Mouse (Mus musculus) embryonic fibroblast, embryonic 13.5 days (primary cell): ENCODE measurements around the gene Tmed9.

Experiments used
- CTCF ChIP-seq: IDR thresholded peaks from 2 replicates; pipeline ENCODE4 v1.5.1; 2011; ENCODE audit warnings: mild to moderate bottlenecking, control low read depth, low read length, moderate library complexity, borderline replicate concordance; ENCODE audit not compliant: insufficient read depth
- POLR2A ChIP-seq: IDR thresholded peaks from 2 replicates; pipeline ENCODE4 v1.6.1; 2011; ENCODE audit warnings: low read depth, mild to moderate bottlenecking, control low read depth, low read length, moderate library complexity

DNA sequence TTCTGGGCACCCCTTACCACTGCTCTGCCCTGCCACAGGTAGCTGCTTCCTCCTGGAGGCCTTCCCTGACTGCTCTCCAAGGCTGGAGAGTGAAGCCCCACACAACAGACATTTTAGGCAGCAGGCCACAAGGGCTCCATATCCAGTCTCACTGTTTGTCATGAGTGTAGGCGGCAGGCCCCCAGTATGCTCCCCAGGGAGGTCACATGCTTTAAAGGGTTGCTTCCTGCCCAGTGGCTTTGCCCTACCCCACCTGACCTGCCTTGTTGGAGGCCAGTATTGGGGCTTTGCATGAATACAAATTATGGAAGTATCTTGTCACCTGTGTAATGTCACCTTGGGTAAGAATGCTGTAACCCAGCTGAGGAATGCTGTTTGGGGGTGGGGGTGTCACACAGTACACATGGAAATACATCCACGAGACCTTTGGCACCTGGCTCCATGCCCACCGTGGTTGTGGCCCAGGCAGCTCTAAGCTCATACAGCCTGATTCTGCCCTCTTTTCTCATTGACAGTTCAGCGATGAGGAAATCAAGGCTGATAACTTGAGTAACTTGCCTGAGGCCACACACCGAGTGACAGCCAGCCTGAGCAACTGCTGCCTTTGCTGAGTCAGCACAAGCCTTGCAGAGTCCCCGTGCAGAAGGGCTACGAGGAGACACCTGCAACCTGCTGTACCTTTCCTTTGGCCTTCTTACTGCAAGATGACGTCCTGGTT, 44.2 kb upstream of the Tmed9 start, which contains the start of gene Dok3:
- TF ChIP-seq POLR2A: no peak
- no peak for TF ChIP-seq CTCF
